Mouse (Mus musculus): ENCODE data around the gene Pex6.

DNA sequence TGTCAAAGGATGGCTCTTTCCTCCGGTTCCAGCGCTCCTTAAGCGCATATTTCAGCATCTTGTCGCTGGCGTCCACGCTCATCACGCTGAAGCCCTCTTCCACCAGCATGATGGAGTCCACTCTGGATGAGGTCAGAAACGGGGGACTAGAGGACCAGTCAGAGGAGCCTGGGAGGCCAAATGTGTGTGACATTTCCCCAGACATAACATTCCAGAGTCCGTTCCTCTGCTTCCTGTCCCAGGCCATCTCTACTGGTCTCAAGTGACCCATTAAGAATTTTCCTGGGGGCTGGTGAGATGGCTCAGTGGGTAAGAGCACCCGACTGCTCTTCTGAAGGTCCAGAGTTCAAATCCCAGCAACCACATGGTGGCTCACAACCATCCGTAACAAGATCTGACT is 16.0 kb downstream of the Pex6 start:
- TF ChIP-seq POLR2AphosphoS2 (IDR thresholded peaks at IDR 0.05; ENCODE audit: low read length), result no peak
- TF ChIP-seq GATA1 (IDR thresholded peaks at IDR 0.05; ENCODE audit: low read depth, low read length), result no peak
- no peak for TF ChIP-seq CTCF (IDR thresholded peaks at IDR 0.05 in 2 of 3, conservative IDR thresholded peaks at IDR 0.05 in 1 of 3; ENCODE audit: control insufficient read depth in 1 of 3, insufficient read depth in 1 of 3, low read depth in 2 of 3, low read length in 3 of 3, poor library complexity in 1 of 3, severe bottlenecking in 1 of 3)
- no peak for TF ChIP-seq HCFC1 (IDR thresholded peaks at IDR 0.05; ENCODE audit: low read depth, low read length)
